Mouse (Mus musculus) bone marrow macrophage, adult 2 months (primary cell): Measurements from ENCODE around the gene Scpep1.

Experiments
- CTCF ChIP-seq: IDR thresholded peaks from 2 replicates; pipeline ENCODE4 v1.5.1; 2012; ENCODE audit warnings: low read depth, mild to moderate bottlenecking, low read length, moderate library complexity
- POLR2A ChIP-seq: IDR thresholded peaks from 2 replicates; pipeline ENCODE4 v1.6.1; 2012; ENCODE audit warnings: mild to moderate bottlenecking, low read depth, low read length, borderline replicate concordance

- TF ChIP-seq CTCF: no peak
- no peak for TF ChIP-seq POLR2A
These were observed 39.2 kb upstream of the Scpep1 start for GRCm38 (mm10) chr11:88994492-88994891.
